Mouse (Mus musculus) bone marrow macrophage, adult 2 months (primary cell): ENCODE measurements around the gene Atg7.

ENCODE experiments used
- CTCF ChIP-seq: IDR thresholded peaks from 2 replicates; pipeline ENCODE4 v1.5.1; 2012; ENCODE audit warnings: low read depth, mild to moderate bottlenecking, low read length, moderate library complexity
- POLR2A ChIP-seq: IDR thresholded peaks from 2 replicates; pipeline ENCODE4 v1.6.1; 2012; ENCODE audit warnings: mild to moderate bottlenecking, low read depth, low read length, borderline replicate concordance

GRCm38 (mm10) chr6:114866619-114867018, 223.7 kb downstream of the Atg7 start:
- TF ChIP-seq CTCF: no peak
- no peak for TF ChIP-seq POLR2A
